Mouse (Mus musculus): ENCODE measurements around the gene Rfx2. TPM values are rescaled to one million over a fixed set of nuclear protein-coding genes. Genes with fewer than 3 reads are reported as not detected.
A peak's percentile ranks its signal among the peaks of the same experiment; 100 is the strongest.

Rfx2 gene
- polyA plus RNA-seq, 1 experiment from 2014 or later: 6.7 TPM

DNA sequence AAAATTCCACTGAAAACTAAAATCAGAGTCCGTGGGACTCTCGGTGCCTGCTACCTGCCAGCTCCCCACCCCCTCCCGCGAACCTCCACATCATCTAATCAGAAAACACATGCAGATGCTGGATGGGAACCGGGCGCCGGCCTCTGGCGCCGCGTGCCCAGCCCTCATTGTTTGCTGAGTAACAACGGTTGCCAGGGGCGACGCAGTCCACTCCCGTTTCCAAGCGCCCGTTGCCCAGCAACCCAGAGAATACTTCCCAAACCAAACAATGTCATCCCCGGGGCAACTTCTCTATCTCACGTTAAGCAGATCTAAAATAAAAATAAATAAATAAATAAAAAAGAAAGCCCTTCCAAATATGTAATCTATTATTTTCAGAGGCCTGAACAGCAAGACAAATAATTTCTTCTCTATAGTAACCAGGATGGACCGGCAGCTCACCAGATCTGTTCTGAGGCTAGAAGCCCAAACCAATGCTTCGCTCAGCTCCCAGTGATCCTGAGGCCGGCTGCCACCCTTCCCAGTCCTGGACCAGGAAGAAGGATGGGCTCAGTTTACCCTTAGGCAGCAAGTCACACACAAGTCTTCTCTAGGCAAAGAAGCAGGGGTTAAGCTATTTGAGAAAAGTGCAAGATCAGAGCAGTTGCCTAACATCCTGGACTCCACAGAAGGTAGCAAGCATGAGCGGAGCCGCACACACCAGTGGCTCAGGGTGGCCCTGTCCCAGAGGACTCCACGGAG, 16.3 kb downstream of the Rfx2 start:
- 0 out of 2 replicates have a peak overlapping the region, but pooled peaks have one; percentile 12 for H3K4me2 ChIP-seq (replicated peaks; ENCODE audit: low read depth, low read length)
- 9% methylated on average over 24 of the region's 24 CpGs for WGBS
- no peak overlapping the region for H3K9ac ChIP-seq (ENCODE audit: low read depth, low read length)
- H3K36me3 ChIP-seq (ENCODE audit: control insufficient read depth, insufficient read depth, low read length): no peaks in the 10 kb centered on the region
- H3K4me3 ChIP-seq (ENCODE audit: low read depth, low read length): no peak overlapping the region
- H3K27ac ChIP-seq (ENCODE audit: low read depth, low read length): peak overlapping the region; percentile 71
- peaks cover 22% of the 10 kb centered on the region for H3K4me1 ChIP-seq (replicated peaks; ENCODE audit: control insufficient read depth, insufficient read depth, low read length)
- no peaks in the 10 kb centered on the region for H3K9me3 ChIP-seq (ENCODE audit: control insufficient read depth, low read length)
- peaks cover 2% of the 10 kb centered on the region; the same call in 1 of the 2 replicates for H3K27me3 ChIP-seq (ENCODE audit: control insufficient read depth, insufficient read depth, low read length)
- ATAC-seq (ENCODE audit: low FRiP score) (peak; percentile 84), DNase-seq (ENCODE audit: low spot score) (peak; percentile 97)

DNA sequence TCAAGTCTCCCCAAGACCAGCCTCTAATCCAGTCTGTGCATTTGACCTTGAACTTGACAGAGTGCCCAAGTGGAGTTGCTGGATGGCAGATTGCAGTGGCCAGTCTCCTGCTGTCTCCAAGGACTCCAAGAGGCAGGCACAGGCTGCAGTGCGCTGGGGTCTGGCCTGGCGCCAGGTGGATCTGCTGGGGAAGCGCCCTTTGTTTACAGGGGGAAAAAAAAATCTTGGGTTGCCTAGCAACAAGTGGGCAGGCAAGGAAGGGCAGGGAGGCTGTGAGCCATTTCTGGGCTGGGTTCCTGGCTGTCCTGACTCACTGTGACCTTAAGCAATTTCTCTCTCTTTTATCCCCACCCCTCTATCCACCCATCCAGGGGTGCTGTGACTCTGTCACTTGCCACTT, 20.6 kb downstream of the Rfx2 start:
- Histone ChIP-seq H3K4me1 (replicated peaks; ENCODE audit: control insufficient read depth, insufficient read depth, low read length) (peaks cover 19% of the 10 kb centered on the region), H3K36me3 (ENCODE audit: control insufficient read depth, insufficient read depth, low read length) (no peaks in the 10 kb centered on the region), H3K4me3 (ENCODE audit: low read depth, low read length) (no peak overlapping the region), H3K27me3 (ENCODE audit: control insufficient read depth, insufficient read depth, low read length) (peaks cover 2% of the 10 kb centered on the region; the same call in 1 of the 2 replicates), H3K27ac (ENCODE audit: low read depth, low read length) (peak overlapping the region; percentile 54), H3K9ac (ENCODE audit: low read depth, low read length) (0 out of 2 replicates have a peak overlapping the region, but pooled peaks have one; percentile 15), H3K9me3 (ENCODE audit: control insufficient read depth, low read length) (no peaks in the 10 kb centered on the region), H3K4me2 (replicated peaks; ENCODE audit: low read depth, low read length) (no peak overlapping the region)
- ATAC-seq (ENCODE audit: low FRiP score): peak; percentile 45
- 3% methylated on average over 3 of the region's 3 CpGs for WGBS
- DNase-seq (ENCODE audit: low spot score): peak; percentile 78

DNA sequence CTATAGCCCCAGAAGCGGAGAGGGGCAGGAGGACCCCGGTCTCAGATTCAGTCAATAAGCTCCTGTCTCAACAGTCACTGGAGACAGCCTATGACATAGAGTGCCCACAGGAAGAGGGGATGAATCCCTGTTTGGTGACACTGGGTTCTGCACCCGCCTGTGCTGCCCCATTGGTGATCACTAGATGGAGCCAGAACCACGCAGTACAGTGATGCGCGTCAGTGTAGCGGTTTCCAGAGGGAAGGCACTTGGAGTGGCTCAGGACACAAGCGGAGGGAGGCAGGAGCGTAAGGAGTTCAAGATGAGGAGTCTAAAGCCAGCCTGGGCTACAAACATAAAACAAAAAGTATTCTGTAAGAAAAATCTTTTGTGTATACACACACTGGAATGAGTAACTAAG, 22.3 kb downstream of the Rfx2 start:
- Histone ChIP-seq H3K4me2 (replicated peaks; ENCODE audit: low read depth, low read length) (no peak overlapping the region), H3K9me3 (ENCODE audit: control insufficient read depth, low read length) (no peaks in the 10 kb centered on the region), H3K27ac (ENCODE audit: low read depth, low read length) (no peak overlapping the region), H3K4me3 (ENCODE audit: low read depth, low read length) (no peak overlapping the region), H3K27me3 (ENCODE audit: control insufficient read depth, insufficient read depth, low read length) (peaks cover 2% of the 10 kb centered on the region; the same call in 1 of the 2 replicates), H3K9ac (ENCODE audit: low read depth, low read length) (no peak overlapping the region), H3K36me3 (ENCODE audit: control insufficient read depth, insufficient read depth, low read length) (no peaks in the 10 kb centered on the region), H3K4me1 (replicated peaks; ENCODE audit: control insufficient read depth, insufficient read depth, low read length) (peaks cover 9% of the 10 kb centered on the region)
- DNase-seq (ENCODE audit: low spot score): peak; percentile 87
- ATAC-seq (ENCODE audit: low FRiP score): peak; percentile 73
- WGBS: 17% methylated on average over 9 of the region's 9 CpGs

DNA sequence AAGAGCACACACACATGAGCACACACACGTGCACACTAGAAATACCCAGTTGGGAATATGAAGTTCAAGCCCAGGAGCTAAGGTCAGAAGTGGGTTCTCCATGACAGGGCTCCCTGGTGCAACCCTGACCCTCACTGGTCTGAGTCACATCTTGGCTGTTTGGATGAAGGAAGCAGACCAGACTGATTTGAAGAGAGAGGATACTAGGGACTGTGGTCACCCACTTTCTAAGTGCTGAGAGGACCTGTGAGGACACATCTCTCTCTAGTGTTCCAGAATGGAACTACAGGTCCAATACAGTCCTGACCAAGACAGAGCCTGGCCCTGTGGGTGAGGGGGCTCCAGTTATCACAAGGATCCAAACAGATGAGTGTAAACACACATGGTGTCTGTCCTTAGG, 25.0 kb downstream of the Rfx2 start:
- no peak overlapping the region for H3K9ac ChIP-seq (ENCODE audit: low read depth, low read length)

DNA sequence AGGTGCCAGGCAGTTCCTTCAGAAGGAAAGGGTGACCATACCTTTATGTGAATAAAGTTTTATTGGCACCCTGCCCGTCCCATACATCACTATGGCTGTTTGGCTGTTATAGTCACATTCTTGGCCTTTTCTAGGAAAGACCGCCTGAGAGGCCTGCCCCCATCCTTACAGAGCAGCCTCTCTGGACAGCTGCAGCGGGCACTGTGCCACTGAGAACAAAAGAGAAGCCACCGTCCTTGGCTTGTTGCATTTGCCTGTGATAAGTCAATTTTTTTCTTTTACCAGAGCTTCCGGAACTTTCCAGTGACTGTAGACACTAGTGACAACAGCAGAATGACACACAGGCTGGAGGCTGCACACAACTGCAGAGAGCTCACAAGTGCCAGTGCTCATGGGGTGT, 25.9 kb downstream of the Rfx2 start:
- Histone ChIP-seq H3K27me3 (ENCODE audit: control insufficient read depth, insufficient read depth, low read length) (no peaks in the 10 kb centered on the region), H3K9me3 (ENCODE audit: control insufficient read depth, low read length) (no peaks in the 10 kb centered on the region), H3K4me2 (replicated peaks; ENCODE audit: low read depth, low read length) (no peak overlapping the region), H3K4me3 (ENCODE audit: low read depth, low read length) (no peak overlapping the region), H3K36me3 (ENCODE audit: control insufficient read depth, insufficient read depth, low read length) (no peaks in the 10 kb centered on the region), H3K9ac (ENCODE audit: low read depth, low read length) (no peak overlapping the region), H3K27ac (ENCODE audit: low read depth, low read length) (no peak overlapping the region), H3K4me1 (replicated peaks; ENCODE audit: control insufficient read depth, insufficient read depth, low read length) (0 out of 2 replicates have a peak, but pooled peaks cover 1% of the 10 kb centered on the region)
- 83% methylated on average over 5 of the region's 5 CpGs for WGBS
- ATAC-seq (ENCODE audit: low FRiP score): no peak
- no peak for DNase-seq (ENCODE audit: low spot score)

More for the DNA sequence above, 25.0 kb downstream of the Rfx2 start:
- no peak for ATAC-seq (ENCODE audit: low FRiP score)
- Histone ChIP-seq H3K36me3 (ENCODE audit: control insufficient read depth, insufficient read depth, low read length) (no peaks in the 10 kb centered on the region), H3K4me2 (replicated peaks; ENCODE audit: low read depth, low read length) (no peak overlapping the region), H3K4me1 (replicated peaks; ENCODE audit: control insufficient read depth, insufficient read depth, low read length) (peaks cover 7% of the 10 kb centered on the region), H3K27ac (ENCODE audit: low read depth, low read length) (no peak overlapping the region), H3K4me3 (ENCODE audit: low read depth, low read length) (no peak overlapping the region), H3K9me3 (ENCODE audit: control insufficient read depth, low read length) (no peaks in the 10 kb centered on the region), H3K27me3 (ENCODE audit: control insufficient read depth, insufficient read depth, low read length) (no peaks in the 10 kb centered on the region)
- WGBS: 88% methylated on average over 1 of the region's 1 CpGs
- DNase-seq (ENCODE audit: low spot score): no peak

DNA sequence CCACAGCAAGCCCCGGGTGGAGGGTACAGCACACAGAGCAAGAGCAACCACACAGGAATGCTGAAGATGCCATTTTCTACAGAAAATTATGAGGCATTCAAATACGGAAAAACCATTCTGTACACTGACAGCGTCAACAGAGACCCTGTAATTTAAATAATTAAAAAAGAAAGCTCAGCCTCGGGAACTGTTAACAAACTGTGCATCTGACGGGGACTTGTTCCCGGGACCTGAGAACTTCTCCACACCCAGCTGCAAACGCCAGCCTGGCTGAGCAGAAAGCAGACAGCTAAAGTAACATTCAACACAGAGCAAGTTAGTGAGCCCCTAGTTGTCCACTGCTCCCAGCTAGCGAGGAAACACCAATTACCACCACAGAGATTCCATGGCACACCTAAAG, 28.7 kb downstream of the Rfx2 start:
- DNase-seq (ENCODE audit: low spot score) (no peak), ATAC-seq (ENCODE audit: low FRiP score) (no peak)
- Histone ChIP-seq H3K27me3 (ENCODE audit: control insufficient read depth, insufficient read depth, low read length) (no peaks in the 10 kb centered on the region), H3K36me3 (ENCODE audit: control insufficient read depth, insufficient read depth, low read length) (no peaks in the 10 kb centered on the region), H3K4me1 (replicated peaks; ENCODE audit: control insufficient read depth, insufficient read depth, low read length) (no peaks in the 10 kb centered on the region), H3K9me3 (ENCODE audit: control insufficient read depth, low read length) (no peaks in the 10 kb centered on the region), H3K27ac (ENCODE audit: low read depth, low read length) (no peak overlapping the region), H3K9ac (ENCODE audit: low read depth, low read length) (no peak overlapping the region), H3K4me3 (ENCODE audit: low read depth, low read length) (no peak overlapping the region), H3K4me2 (replicated peaks; ENCODE audit: low read depth, low read length) (no peak overlapping the region)
- 84% methylated on average over 8 of the region's 8 CpGs for WGBS

DNA sequence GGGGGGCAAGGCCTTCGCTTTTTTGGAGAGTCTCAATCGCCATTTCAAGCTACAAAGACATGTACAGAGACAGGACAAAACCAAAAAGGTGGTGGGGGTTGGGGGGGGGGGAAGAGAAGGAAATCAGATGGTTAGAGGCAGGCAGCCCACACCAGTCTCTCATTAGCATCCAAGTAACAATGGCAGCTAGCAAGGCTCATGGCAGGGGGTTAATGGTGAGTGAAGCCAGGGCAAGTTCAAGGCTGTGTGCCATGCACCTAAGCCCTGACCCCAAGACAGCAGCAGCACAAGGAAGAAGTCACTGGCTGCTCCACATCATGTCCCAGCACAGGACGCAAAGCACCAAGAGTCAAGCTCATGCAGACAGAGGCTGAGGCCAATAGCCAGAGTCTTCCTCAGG, 31.5 kb downstream of the Rfx2 start:
- Histone ChIP-seq H3K9ac (ENCODE audit: low read depth, low read length) (no peak overlapping the region), H3K4me1 (replicated peaks; ENCODE audit: control insufficient read depth, insufficient read depth, low read length) (no peaks in the 10 kb centered on the region), H3K9me3 (ENCODE audit: control insufficient read depth, low read length) (no peaks in the 10 kb centered on the region), H3K4me3 (ENCODE audit: low read depth, low read length) (no peak overlapping the region), H3K4me2 (replicated peaks; ENCODE audit: low read depth, low read length) (no peak overlapping the region), H3K36me3 (ENCODE audit: control insufficient read depth, insufficient read depth, low read length) (no peaks in the 10 kb centered on the region), H3K27ac (ENCODE audit: low read depth, low read length) (no peak overlapping the region), H3K27me3 (ENCODE audit: control insufficient read depth, insufficient read depth, low read length) (no peaks in the 10 kb centered on the region)
- ATAC-seq (ENCODE audit: low FRiP score) (no peak), DNase-seq (ENCODE audit: low spot score) (no peak)
- 76% methylated on average over 3 of the region's 3 CpGs for WGBS

DNA sequence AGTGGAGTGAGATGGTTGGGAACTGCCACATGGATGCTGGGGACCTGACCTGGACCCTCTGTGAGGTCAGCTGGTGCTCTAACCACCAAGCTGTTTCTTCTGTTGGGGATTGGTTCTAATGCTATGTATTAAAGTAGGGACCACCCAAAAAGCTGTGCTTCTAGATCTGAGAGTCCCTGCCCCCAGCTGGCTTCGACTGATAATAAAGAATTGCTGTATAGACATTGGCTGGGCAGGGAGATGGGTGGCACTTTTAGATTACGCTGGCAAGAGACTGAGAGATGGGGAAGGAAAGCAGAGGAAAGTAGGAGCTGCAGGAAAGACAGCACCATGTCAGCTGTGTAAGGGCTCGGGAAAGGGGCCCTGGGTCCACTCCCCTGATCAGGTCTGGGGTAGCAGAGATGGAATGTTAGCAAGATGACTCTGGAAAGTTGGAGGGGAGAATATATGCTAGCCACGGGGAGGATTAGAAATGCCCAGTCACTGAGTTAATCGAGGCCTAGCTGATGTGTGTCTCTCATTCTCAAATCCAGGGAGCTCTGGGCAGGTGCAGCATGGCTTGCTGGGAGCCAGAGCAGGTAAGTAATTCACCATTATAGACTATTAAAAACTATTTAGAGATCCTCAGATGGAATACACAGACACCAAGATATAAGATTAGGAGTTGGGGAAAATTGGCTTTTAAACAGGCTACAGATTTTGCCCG, 37.0 kb downstream of the Rfx2 start:
- 79% methylated on average over 6 of the region's 6 CpGs for WGBS
- no peak for ATAC-seq (ENCODE audit: low FRiP score)

DNA sequence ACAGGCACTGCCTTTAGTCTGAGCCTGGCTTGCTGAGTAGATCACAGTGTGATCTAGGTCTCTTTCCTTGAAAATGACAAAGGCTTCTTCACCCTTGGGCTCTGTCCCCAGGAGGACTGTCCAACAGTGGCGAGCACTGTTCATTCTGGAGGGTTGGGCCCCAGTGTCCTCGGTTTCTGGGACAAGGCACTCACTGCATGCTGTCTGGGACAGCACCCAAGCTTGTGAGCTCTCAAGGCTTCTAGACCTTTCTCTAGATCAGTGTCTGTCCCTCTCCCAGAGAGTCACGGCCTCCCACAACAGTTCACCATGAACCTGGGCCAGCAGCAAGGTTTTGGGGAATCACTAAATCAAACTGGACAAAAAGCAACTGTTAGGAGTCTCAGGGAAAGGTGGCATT, 38.2 kb downstream of the Rfx2 start:
- no peaks in the 10 kb centered on the region for H3K9me3 ChIP-seq (ENCODE audit: control insufficient read depth, low read length)
- no peak overlapping the region for H3K9ac ChIP-seq (ENCODE audit: low read depth, low read length)
- H3K27me3 ChIP-seq (ENCODE audit: control insufficient read depth, insufficient read depth, low read length): no peaks in the 10 kb centered on the region
- DNase-seq (ENCODE audit: low spot score) (no peak), ATAC-seq (ENCODE audit: low FRiP score) (no peak)
- no peak overlapping the region for H3K4me2 ChIP-seq (replicated peaks; ENCODE audit: low read depth, low read length)
- no peaks in the 10 kb centered on the region for H3K4me1 ChIP-seq (replicated peaks; ENCODE audit: control insufficient read depth, insufficient read depth, low read length)
- no peaks in the 10 kb centered on the region for H3K36me3 ChIP-seq (ENCODE audit: control insufficient read depth, insufficient read depth, low read length)
- no peak overlapping the region for H3K4me3 ChIP-seq (ENCODE audit: low read depth, low read length)
- 87% methylated on average over 3 of the region's 3 CpGs for WGBS
- no peak overlapping the region for H3K27ac ChIP-seq (ENCODE audit: low read depth, low read length)

More for the DNA sequence above, 37.0 kb downstream of the Rfx2 start:
- Histone ChIP-seq H3K9ac (ENCODE audit: low read depth, low read length) (no peak overlapping the region), H3K4me1 (replicated peaks; ENCODE audit: control insufficient read depth, insufficient read depth, low read length) (no peaks in the 10 kb centered on the region), H3K4me2 (replicated peaks; ENCODE audit: low read depth, low read length) (no peak overlapping the region), H3K36me3 (ENCODE audit: control insufficient read depth, insufficient read depth, low read length) (no peaks in the 10 kb centered on the region), H3K9me3 (ENCODE audit: control insufficient read depth, low read length) (no peaks in the 10 kb centered on the region), H3K27me3 (ENCODE audit: control insufficient read depth, insufficient read depth, low read length) (no peaks in the 10 kb centered on the region), H3K4me3 (ENCODE audit: low read depth, low read length) (no peak overlapping the region), H3K27ac (ENCODE audit: low read depth, low read length) (no peak overlapping the region)
- DNase-seq (ENCODE audit: low spot score): no peak
